Mouse (Mus musculus) liver, postnatal 0 days (tissue): ENCODE data around the gene Atf3.

ENCODE experiments used
- CTCF ChIP-seq: sonication (generic); IDR thresholded peaks from 2 replicates; pipeline ENCODE4 v1.5.1; 2016; ENCODE audit warnings: antibody characterized with exemption, low read depth
- EP300 ChIP-seq: IDR thresholded peaks from 2 replicates; pipeline ENCODE4 v1.6.1; 2016; ENCODE audit warnings: antibody characterized with exemption, low read depth, mild to moderate bottlenecking

- 0 out of 2 replicates have a peak, but pooled peaks have one; percentile 18 for TF ChIP-seq CTCF
- TF ChIP-seq EP300: no peak
These were observed 7.3 kb upstream of the Atf3 start for GRCm38 (mm10) chr1:191224981-191225703.
